Mouse (Mus musculus) adrenal gland, adult 8-10 months (tissue): Measurements from ENCODE around the gene Slc7a4. TPM values are rescaled to one million over a fixed set of nuclear protein-coding genes. Genes with fewer than 3 reads are reported as not detected.
A peak's percentile ranks its signal among the peaks of the same experiment; 100 is the strongest.
"Not testable (repeated sequence)": the region's sequence is repeated elsewhere in the genome, so short reads cannot be mapped to it uniquely, and the experiment has no call there.

ENCODE experiments used
- DNase-seq: peaks from one replicate; pipeline ENCODE4 v3.0.0; 2022
- total RNA-seq, 4 experiments: library from RNA; stranded (reverse); gene quantifications; 2 replicates each; pipeline ENCODE4 v1.2.4; 2022

Gene Slc7a4
- 10 to 100 TPM in 3 of 4 experiments, 1 to 10 TPM in 1; 7.9 to 47.4 (median 28.9) TPM for total RNA-seq

- no peak for DNase-seq
Observed at GRCm38 (mm10) chr16:17583064-17583463, at the start of gene Slc7a4. TSS of gene Slc7a4 (minus strand) at chr16:17583214.

GRCm38 (mm10) chr16:17632580-17632979, 49.6 kb upstream of the Slc7a4 start:
- no peak for DNase-seq

GRCm38 (mm10) chr16:17626269-17626555, 43.2 kb upstream of the Slc7a4 start:
- no peak for DNase-seq

GRCm38 (mm10) chr16:17625488-17626268, 42.7 kb upstream of the Slc7a4 start:
- DNase-seq, result no peak

GRCm38 (mm10) chr16:17621936-17622335, 38.9 kb upstream of the Slc7a4 start:
- no peak for DNase-seq

- DNase-seq, result peak; percentile 78
Observed at GRCm38 (mm10) chr16:17619198-17620105, 36.4 kb upstream of the Slc7a4 start, which contains the start of gene Smpd4. TSS of gene Smpd4 (plus strand) at chr16:17619354.

GRCm38 (mm10) chr16:17617922-17618565, 35.0 kb upstream of the Slc7a4 start:
- no peak for DNase-seq

- no peak for DNase-seq
Observed at GRCm38 (mm10) chr16:17616212-17616611, 33.2 kb upstream of the Slc7a4 start.

- not testable (repeated sequence) for DNase-seq
Observed at GRCm38 (mm10) chr16:17614740-17615139, 31.7 kb upstream of the Slc7a4 start.

GRCm38 (mm10) chr16:17611383-17611782, 28.4 kb upstream of the Slc7a4 start:
- no peak for DNase-seq

- no peak for DNase-seq
Observed at GRCm38 (mm10) chr16:17605684-17606083, 22.7 kb upstream of the Slc7a4 start.

- no peak for DNase-seq
Observed at GRCm38 (mm10) chr16:17604941-17605340, 21.9 kb upstream of the Slc7a4 start.

GRCm38 (mm10) chr16:17600944-17601562, 18.0 kb upstream of the Slc7a4 start:
- DNase-seq, result no peak

GRCm38 (mm10) chr16:17590731-17591130, 7.7 kb upstream of the Slc7a4 start:
- DNase-seq, result no peak

GRCm38 (mm10) chr16:17584555-17584954, 1.5 kb upstream of the Slc7a4 start:
- peak; percentile 23 for DNase-seq

GRCm38 (mm10) chr16:17576825-17577215, 6.2 kb downstream of the Slc7a4 start:
- no peak for DNase-seq

GRCm38 (mm10) chr16:17575870-17576824, 6.9 kb downstream of the Slc7a4 start:
- DNase-seq, result peak; percentile 42

GRCm38 (mm10) chr16:17566186-17566585, 16.8 kb downstream of the Slc7a4 start:
- DNase-seq, result no peak

GRCm38 (mm10) chr16:17564771-17565170, 18.2 kb downstream of the Slc7a4 start:
- no peak for DNase-seq

GRCm38 (mm10) chr16:17564221-17564620, 18.8 kb downstream of the Slc7a4 start:
- no peak for DNase-seq

GRCm38 (mm10) chr16:17563580-17563979, 19.4 kb downstream of the Slc7a4 start:
- DNase-seq, result no peak
